Mouse (Mus musculus) right cerebral cortex, postnatal 36 days (tissue): Measurements from ENCODE around the gene Olfr282.
"Not testable (repeated sequence)": the region's sequence is repeated elsewhere in the genome, so short reads cannot be mapped to it uniquely, and the experiment has no call there.

Experiments
- DNase-seq, 2 experiments: peaks; one replicate each; pipeline ENCODE4 v3.0.0; 2022; ENCODE audit warnings: low spot score in 2 of 2, mixed read lengths in 1 of 2

The Olfr282 gene

DNA sequence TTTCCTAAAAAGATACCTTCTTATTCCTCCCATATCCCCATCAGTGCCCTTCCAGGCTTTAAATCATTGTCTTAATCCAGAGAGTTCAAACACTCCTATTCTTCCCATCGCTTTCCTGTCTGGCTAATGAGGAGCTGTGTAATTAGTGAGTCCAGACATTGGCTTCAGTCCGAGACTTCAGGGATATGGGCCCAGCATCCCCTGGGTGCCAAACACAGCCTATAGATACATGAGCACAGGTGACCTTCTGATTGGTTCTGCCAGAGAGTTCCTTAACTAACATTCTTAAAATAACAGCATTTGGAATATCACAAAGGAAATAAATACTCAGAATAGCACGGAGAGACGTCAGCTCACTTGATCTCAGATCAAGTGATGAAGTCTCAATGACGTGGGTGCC is at the start of gene Olfr282:
Gene Olfr282, plus strand, starts transcription at position 301 of the 400 bp plus-strand sequence.
- DNase-seq = not testable (repeated sequence)

DNA sequence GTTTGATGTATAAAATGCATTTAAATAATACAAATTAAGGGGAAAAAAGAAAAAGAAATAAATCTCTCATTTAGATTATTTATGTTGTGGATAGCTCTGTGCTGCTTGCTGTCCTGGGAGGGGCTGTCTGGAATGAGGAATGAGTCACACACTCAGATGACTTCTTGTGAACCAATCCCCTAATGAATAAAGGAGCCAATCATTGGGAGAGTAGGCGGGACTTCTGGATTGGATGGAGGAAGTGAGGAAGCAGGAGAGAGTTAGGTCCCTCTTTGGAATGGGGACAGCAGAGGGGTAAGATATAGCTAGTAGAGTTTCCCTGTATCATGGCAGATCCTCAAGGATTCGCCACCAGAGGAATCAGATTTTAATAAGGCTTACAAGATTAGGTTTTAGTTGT is 43.4 kb upstream of the Olfr282 start:
- no peak for DNase-seq

DNA sequence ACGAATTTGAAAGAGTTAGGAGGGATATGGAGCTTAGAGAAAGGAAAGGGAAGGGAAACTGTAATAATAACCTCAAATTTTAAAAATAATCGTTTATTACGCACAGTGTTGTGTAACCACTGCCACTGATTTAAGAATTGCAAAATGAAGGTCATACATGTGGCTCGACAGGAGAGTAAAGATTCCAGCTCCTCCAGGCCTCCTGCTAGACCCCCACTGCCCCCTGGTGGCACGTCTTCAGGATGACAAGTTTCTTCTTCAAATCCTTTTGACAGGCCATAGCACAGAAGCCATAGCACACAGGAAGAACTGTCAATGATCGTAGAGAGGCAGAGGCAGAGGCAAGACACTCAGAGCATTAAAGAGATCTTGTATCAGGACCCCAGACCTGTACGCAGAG is 41.2 kb upstream of the Olfr282 start:
- DNase-seq = peak; percentile 28 to 44

DNA sequence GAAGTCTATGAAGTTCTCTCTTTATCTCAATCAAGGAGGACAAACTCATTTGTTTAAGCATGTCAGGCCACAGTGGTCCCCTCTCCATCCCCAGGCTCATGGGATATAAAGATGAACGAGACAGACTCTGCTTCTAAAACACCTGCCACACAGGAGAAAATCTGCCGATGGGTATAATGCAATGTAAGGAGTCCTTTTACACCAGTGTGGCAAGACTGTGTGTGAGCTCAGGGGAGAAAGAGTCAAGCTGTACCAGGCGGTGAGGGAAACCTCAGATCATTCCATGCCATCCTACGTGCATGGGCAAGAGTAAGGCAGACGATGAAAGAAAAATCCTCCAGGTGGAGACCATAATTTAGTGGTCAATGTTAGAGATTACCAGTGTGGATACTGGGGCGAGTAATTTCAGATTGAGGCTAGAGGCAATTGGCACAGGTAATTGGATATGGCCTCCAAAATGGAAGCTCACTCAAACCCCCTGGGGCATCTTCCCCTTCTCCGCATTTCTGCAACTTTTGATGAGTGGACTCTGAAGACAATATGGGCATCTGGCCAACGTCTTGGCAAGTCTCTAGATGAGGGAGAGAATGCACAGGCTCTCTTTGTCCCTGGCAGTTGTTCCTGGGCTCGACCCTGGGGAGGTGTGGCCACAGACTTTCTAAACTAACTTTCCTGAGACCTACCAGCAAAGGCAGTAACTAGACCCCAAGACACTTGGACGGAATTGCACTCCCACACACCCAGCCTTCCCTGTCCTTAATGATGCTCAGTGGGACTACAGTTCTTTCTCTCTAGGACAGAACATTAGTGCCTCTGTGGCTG is 39.7 kb upstream of the Olfr282 start:
- DNase-seq = no peak

DNA sequence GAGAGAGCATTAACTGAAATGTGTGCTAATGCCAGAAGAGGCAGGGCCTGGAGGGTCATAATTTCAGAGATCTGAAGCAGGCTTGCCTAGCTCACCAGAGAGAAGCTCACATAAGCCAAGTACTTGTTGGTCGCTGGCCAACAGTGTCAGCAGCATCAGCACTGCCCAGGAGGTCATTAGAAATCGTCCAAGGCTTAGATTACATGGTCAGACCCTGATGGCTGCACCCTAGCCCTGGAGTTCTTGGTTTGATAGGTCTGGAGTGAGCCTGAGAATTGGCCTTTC is 39.2 kb upstream of the Olfr282 start:
- DNase-seq = no peak

DNA sequence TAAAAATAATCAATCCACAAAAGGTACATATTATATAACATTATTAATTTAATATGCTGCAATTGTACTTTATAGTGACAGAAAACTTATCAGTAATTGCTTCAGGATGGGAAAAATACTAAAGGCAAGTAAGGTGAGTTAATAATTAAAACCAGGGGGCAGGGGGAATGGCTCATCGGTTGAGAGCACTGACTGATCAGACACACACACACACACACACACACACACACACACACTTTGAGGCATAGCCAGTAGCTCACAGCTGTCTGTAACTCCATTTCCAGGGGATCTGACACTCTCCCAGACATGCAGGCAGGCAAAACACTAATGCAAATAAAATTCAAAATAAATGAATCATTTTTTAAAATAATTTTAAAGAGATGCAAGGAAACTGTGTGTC is 33.9 kb upstream of the Olfr282 start:
- DNase-seq = no peak

DNA sequence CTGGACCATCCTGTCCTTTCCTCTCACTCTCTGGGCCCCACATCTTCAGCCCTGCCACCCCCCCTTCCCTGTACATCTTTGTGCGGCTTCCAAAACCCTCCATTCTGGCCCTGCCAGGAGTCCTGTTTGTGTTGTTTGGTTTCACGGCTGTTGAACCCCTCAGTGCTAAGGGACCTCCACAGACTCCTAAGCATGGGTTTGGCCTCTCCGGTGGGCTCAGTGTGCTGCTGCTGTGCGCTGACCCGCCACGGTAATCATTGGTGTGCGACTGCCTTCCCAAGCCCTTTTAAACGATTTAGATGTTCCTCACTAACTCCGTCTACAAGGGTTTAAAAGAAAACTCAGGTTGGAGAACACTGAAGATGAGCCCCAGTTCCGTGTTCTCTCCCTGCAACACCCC is 28.7 kb upstream of the Olfr282 start:
- DNase-seq = no peak

DNA sequence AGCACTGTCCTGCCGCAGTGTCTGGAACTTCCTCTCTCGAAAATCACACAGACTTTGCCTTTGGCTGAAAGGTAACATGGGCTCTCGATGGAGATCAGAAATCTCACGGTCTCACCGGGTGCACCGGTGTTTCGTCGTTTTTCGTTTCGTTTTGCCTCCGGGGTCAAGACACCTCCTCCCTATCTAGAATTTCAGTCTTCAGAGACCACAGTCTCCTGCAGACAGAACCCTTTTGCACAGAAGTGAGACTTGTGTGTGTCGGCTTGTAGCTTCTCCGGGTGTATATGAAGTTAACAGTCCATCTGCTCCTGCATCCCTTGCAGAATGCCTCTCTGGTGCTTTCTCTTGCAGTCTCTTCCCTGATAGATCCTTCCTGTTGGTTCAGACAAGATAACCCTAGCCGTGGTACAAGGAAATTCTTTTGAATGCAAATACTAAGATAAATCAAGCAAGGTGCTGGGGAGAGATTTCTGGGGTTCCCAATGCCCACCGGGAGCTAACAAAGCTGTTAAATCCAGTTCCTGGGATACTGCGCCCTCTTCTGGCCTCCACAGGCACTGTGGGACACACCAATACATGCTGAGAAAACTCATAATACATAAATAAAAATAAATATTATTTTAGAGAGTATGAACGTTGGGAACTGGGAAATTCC is 22.5 kb upstream of the Olfr282 start:
- peak in 1 of 2 experiments; percentile 6 for DNase-seq

DNA sequence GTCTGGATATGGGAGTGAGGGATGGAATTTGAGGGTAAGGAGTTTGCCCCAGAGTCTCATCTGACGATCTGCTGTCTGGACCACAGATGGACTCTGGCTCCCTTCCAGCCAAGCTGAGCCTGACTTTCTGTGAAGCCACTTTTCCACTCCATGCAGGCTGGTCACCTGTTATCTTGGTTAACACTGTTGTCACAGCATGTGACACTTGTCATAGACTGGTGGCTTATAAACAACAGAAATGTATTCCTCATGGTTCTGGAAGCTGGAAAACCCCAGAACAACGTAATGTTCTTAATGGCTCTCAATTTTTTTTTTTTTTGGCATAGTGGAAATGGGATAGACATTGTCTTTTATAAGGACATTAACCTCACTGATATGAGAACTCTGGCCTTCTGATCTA is 21.4 kb upstream of the Olfr282 start:
- no peak for DNase-seq

DNA sequence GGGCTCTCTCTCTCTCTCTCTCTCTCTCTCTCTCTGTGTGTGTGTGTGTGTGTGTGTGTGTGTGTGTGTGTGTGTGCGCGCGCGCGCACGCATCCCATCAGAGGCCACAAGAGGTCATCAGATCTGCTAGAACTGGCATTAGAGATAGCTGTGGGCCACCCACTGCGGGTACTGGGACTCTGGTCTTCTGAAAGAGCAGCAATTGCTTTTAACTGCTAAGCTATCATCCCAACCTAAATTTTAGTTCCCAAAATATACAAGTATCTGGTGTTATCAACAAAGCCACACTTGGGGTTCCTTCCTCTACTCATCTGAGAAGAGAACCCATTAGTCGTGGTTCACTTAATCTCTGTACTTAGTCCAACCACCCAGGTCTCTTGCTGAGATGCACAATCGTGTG is 20.8 kb upstream of the Olfr282 start:
- DNase-seq = no peak

DNA sequence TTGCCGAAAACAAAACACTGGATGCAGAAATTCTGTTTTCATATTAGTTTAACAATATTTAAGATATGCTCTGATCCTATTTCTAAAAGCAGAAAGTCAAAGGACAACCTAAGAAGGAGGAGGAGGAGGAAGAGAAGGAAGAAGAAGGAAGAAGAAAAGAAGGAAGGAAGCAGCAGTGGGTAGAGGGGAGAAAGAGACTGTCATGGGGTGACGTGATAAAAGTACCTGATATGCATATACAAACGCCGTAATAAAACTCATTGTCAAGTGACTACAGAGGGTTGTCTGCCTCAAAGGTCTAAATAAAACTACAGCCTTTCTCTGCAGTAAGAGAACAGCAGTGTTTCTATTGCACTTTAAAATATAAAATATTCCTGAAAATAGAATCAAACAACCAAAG is 15.0 kb upstream of the Olfr282 start:
- DNase-seq = no peak

DNA sequence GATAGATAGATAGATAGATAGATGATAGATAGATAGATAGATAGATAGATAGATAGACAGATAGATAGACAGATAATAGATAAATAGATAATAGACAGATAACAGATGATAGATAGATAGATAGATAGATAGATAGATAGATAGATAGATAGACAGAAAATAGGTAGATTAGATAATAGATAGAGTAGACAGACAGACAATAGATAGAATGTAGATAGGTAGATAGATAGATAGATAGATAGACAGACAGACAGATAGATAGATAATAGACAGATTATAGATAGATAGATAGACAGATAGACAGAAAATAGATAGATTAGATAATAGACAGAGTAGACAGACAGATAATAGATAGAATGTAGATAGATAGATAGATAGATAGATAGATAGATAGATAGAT is 14.2 kb upstream of the Olfr282 start:
- DNase-seq = not testable (repeated sequence)

DNA sequence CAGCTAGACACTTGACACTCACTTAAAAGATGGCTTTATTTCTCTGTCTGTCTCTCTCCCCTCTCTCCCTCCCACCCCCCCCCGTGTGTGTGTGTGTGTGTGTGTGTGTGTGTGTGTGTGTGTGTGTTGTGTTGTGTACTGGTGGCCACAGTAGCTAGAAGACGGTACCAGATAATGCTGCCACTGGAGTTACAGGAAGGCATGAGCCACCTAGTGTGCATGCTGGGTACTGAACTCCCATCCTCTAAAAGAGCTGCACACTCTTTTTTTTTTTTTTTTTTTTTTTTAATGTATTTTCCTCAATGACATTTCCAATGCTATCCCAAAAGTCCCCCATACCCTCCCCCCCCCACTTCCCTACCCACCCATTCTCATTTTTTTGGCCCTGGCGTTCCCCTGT is 13.7 kb upstream of the Olfr282 start:
- not testable (repeated sequence) for DNase-seq

DNA sequence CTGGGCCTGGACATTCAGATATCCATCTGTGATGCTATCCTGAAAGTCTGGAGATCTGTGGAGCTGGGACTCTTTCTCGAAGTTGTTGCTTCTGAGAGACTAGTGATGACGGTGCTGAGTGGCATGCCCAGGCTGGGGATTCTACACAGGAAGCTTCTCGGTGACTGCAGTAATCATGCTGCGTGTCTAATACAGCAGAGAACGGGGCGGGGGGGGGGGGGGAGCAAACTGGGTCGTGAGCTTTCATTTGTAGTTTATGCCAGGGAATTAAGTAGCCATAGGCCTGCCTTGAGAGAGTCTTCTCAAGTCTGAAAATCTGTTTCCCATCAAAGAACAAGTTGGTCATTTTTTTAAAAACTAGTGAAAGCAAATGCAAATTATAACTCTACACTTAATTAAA is 12.9 kb upstream of the Olfr282 start:
- DNase-seq = no peak

DNA sequence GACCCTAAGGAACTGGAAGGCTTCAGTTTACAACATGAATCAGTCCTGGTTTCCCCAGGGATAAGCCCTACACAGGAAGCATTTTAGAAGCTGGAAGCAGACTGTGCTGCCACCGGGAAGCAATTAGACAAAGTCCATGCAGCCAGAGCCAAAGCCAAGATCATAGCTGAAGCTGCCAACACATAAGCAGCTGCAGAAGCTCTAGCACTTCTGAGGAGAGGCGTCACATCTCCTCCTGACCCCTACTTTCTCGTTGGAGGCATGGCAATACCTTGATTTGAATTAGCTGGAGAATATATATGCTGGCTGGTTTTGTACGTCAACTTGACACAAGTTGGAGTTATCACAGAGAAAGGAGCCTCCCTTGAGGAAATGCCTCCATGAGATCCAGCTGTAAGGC is 10.1 kb upstream of the Olfr282 start:
- DNase-seq = no peak

DNA sequence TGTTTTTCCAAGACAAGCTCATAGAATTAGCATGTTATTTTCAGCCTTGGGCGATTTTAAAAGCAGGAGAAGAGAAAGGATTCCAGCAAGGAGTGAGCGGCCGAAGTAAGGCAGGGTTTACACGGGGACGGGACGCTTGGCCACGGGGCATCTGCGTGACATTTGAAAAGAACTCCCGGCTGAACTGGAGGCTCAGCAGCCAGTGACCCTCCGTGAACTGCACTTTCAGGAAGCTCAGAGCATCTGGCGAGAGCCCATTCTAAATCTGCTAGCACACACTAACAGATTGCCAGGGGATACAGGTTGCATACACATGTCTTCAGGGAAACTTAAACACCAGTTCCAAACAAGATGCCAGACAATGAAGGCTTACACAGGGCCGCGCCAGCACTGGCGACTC is 6.7 kb upstream of the Olfr282 start:
- DNase-seq = no peak

DNA sequence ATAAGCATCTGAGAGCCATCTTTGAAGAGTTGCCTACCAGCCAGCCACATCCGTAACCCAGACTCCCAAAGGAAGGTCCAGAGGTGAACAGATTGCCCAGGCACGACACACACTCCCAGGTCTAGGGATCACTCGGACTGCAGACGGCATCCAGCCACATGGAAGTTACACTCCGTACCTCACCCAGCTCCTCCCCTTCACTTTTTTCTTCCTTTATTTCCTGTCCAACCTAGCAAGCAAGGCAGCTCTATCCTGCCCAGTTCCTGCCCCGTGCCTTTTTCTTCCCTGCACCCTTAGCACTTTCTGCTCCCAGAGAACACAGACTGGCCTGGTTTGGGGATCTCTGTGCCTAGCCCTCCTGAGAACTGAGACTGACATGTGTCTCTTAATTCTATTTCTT is 6.3 kb upstream of the Olfr282 start:
- no peak for DNase-seq

DNA sequence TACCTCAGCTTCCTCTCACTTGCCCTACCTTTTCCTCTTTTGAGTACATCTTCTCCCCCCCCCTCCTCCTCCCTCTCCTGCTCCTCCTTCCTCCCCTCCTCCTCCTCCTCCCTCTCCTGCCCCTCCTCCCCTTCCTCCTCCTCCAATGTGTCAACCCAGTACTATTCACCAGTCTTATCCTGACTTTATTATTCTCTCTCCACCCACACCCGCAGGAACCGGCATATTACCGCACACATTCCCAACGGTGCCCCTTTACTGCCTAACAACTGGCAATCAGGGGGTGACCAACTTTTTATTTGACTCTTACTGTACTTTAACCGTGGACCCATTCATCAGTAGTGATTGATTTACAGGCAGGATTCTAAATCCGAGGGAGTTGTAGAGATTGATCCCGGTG is 5.8 kb upstream of the Olfr282 start:
- no peak for DNase-seq

DNA sequence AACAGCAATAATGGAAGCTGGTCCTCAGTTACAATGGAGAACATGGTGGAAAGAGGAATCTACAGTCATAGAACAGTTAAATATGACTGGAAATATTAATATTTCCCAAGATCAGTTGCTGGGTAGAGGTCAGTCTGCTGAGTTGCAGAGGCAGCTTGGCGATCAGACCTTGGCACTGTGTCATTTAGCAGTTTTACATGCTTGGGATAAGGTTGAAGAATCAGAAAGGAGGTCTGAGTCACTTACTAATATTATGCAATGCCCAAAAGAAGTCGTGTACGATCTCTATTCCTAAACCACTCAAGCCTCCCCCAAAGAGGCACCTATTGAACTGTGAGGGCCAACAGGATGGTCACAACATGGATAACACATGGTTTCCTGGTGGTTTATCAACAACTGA is 13.5 kb downstream of the Olfr282 start:
- no peak for DNase-seq

DNA sequence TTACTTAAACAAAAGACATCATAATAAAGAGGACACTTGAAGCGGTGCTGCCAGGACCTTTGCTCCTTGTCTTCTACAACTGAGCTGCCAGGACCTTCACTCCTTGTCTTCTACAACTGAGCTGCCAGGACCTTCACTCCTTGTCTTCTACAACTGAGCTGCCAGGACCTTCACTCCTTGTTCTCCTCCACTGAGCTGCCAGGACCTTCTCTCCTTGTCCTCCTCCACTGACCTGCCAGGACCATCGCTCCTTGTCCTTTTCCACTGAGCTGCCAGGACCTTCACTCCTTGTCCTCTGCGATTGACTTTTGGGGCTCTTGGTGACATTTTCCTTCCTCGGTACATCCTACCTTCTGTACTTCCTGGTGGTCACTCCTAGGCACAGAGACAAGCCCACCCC is 17.5 kb downstream of the Olfr282 start:
- DNase-seq = no peak

DNA sequence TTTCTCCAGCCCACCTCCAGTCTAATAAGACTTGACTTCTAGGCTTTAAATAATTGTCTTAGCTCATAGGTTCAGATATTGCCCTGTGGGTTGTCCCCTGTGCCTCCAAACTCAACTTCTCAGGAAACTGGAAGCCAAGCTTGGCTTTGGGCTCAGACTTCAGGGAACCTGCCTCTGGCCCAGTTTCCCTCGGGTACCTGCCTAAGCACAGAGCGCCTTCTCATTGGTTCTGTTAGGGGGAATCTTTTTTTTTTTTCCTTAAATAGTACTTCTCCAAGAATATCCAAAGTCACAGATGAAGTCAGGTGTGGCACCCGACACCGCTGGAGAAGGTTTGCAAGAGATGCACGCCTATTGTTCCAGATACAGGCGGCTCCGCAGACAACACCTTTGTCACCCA is 21.3 kb downstream of the Olfr282 start, which contains the start of gene Olfr281:
Gene Olfr281, plus strand, starts transcription at position 301 of the 400 bp plus-strand sequence.
- no peak for DNase-seq

DNA sequence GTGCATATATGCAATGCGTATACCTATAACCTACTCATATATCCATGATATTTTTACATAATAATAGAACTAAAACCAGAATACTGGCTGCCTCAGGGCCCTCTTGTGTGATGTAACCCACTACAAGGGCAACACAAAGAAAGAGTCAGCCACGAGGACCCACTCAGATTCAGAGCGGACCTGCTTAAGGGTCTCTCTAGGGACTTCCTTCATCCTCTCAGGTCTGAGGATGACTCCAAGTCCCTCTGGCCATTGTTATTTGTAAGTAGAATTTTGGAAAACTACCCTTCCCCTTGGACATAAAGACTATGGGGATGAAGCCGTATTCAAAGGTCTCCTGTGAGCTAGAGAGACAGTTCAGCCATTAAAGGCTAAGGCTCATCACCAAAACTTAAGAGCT is 38.6 kb downstream of the Olfr282 start, which contains the start of gene OR5BS1P:
Gene OR5BS1P, plus strand, starts transcription at position 301 of the 400 bp plus-strand sequence.
- no peak for DNase-seq

DNA sequence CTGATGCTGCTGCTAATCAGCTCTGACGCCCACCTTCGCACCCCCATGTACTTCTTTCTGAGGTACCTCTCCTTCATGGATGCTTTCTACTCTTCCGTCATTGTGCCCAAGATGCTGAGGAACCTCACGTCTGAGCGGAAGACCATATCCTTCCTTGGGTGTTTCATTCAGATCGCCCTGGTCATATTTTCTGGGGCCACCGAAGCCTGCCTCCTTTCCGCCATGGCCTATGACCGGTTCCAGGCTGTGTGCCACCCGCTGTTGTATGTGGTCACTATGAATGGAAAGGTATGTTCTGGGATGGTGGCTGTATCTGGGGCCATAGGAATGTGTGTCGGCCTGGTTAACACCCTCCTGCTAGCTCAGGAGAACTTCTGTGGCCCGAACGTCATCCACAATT is 40.5 kb downstream of the Olfr282 start:
- DNase-seq = no peak

DNA sequence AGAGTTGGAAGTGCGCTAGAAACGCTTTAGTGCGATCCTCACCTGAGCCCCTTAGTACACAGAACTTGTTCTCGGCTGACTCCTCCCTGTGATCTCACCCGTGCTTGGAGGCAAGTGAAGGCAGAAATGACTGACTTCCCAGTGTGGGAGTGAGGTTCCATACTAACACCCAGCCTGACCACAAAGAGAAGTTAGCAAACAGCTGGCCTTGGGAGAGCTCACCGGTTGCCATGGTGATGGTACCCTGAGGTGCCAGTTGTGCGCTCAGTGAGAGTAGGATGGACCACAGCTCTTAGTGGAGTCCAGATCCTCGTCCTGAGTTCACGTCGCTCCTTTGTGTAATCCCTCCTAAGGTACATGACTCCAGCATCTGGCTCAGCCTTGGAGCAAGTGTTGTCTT is 43.9 kb downstream of the Olfr282 start:
- no peak for DNase-seq
